Mouse (Mus musculus) MEL (cell line): ENCODE measurements around the gene Ly6g6c. TPM values are rescaled to one million over a fixed set of nuclear protein-coding genes. Genes with fewer than 3 reads are reported as not detected.

ENCODE experiments used
- DNase-seq: peaks from one replicate; pipeline ENCODE4 v3.0.0; 2011; ENCODE audit warnings: low read depth, low spot score
- H3K27ac ChIP-seq: 2 replicates; pipeline ENCODE4 v1.5.1; 2012; ENCODE audit warnings: low read depth, mild to moderate bottlenecking, control low read depth, low read length, moderate library complexity; ENCODE audit not compliant: control insufficient read depth
- H3K27me3 ChIP-seq, 2 experiments: fragments of 150-350 bp in 1 of 2; sonication (generic) in 1 of 2; 2 replicates each; pipeline ENCODE4 v1.6.1; 2012; ENCODE audit warnings: low read length in 2 of 2, mild to moderate bottlenecking in 2 of 2, improper control_type of control experiment in 1 of 2, moderate library complexity in 1 of 2; ENCODE audit not compliant: insufficient read depth in 2 of 2, control insufficient read depth in 1 of 2
- H3K36me3 ChIP-seq, 2 experiments: 2 replicates each; pipeline ENCODE4 v1.6.1; 2012 to 2014; ENCODE audit warnings: low read length in 2 of 2, improper control_type of control experiment in 1 of 2, inconsistent platforms in 1 of 2, mild to moderate bottlenecking in 1 of 2; ENCODE audit not compliant: insufficient read depth in 2 of 2, control insufficient read depth in 1 of 2
- H3K4me1 ChIP-seq, 2 experiments: fragments of 150-350 bp in 1 of 2; sonication (generic) in 1 of 2; 2 replicates each; pipeline ENCODE4 v1.6.1; 2012; ENCODE audit warnings: low read length in 2 of 2, improper control_type of control experiment in 1 of 2, mild to moderate bottlenecking in 1 of 2; ENCODE audit not compliant: insufficient read depth in 2 of 2, control insufficient read depth in 1 of 2
- H3K4me3 ChIP-seq, 2 experiments: fragments of 150-350 bp in 1 of 2; sonication (generic) in 1 of 2; 2 replicates each; pipeline ENCODE4 v1.5.1; 2012; ENCODE audit warnings: low read depth in 2 of 2, low read length in 2 of 2, mild to moderate bottlenecking in 2 of 2, moderate library complexity in 2 of 2, control low read depth in 1 of 2, improper control_type of control experiment in 1 of 2; ENCODE audit not compliant: control insufficient read depth in 1 of 2, insufficient read depth in 1 of 2
- H3K79me2 ChIP-seq: 2 replicates; pipeline ENCODE4 v1.6.1; 2012; ENCODE audit warnings: mild to moderate bottlenecking, low read length, moderate library complexity; ENCODE audit not compliant: control insufficient read depth, poor library complexity, insufficient read depth
- H3K9ac ChIP-seq: 2 replicates; pipeline ENCODE4 v1.6.1; 2012; ENCODE audit warnings: low read depth, mild to moderate bottlenecking, control low read depth, low read length, moderate library complexity; ENCODE audit not compliant: control insufficient read depth, poor library complexity, severe bottlenecking
- H3K9me3 ChIP-seq: fragments of 150-350 bp; sonication (generic); replicated peaks from 2 replicates; pipeline ENCODE4 v1.6.1; 2012; ENCODE audit warnings: mild to moderate bottlenecking, low read length, improper control_type of control experiment, moderate library complexity; ENCODE audit not compliant: insufficient read depth
- BHLHE40 ChIP-seq: IDR thresholded peaks from 2 replicates; pipeline ENCODE4 v1.6.1; 2012; ENCODE audit warnings: low read depth, mild to moderate bottlenecking, inconsistent platforms, low read length, improper control_type of control experiment, borderline replicate concordance
- CHD1 ChIP-seq: IDR thresholded peaks from 2 replicates; pipeline ENCODE4 v1.6.1; 2012; ENCODE audit warnings: low read depth, mild to moderate bottlenecking, inconsistent platforms, low read length, improper control_type of control experiment
- CTCF ChIP-seq, 3 experiments: IDR thresholded peaks in 2 of 3; conservative IDR thresholded peaks in 1 of 3; 2 replicates each; pipeline ENCODE4 v1.5.1; 2011 to 2012; ENCODE audit warnings: low read length in 3 of 3, low read depth in 2 of 3, mild to moderate bottlenecking in 2 of 3, improper control_type of control experiment in 1 of 3, inconsistent platforms in 1 of 3, mixed read lengths in 1 of 3, moderate library complexity in 1 of 3; ENCODE audit not compliant: control insufficient read depth in 1 of 3, insufficient read depth in 1 of 3, poor library complexity in 1 of 3, severe bottlenecking in 1 of 3
- ELF1 ChIP-seq: IDR thresholded peaks from 2 replicates; pipeline ENCODE4 v1.6.1; 2014; ENCODE audit warnings: low read depth, mild to moderate bottlenecking, inconsistent platforms, low read length, improper control_type of control experiment, moderate library complexity
- EP300 ChIP-seq, 2 experiments: IDR thresholded peaks; 2 replicates each; pipeline ENCODE4 v1.6.1; 2011; ENCODE audit warnings: improper control_type of control experiment in 2 of 2, low read length in 2 of 2, low read depth in 1 of 2, mild to moderate bottlenecking in 1 of 2
- ETS1 ChIP-seq: IDR thresholded peaks from 2 replicates; pipeline ENCODE4 v1.6.1; 2012; ENCODE audit warnings: low read depth, mild to moderate bottlenecking, inconsistent platforms, low read length, improper control_type of control experiment, moderate library complexity
- GABPA ChIP-seq: IDR thresholded peaks from 2 replicates; pipeline ENCODE4 v1.6.1; 2012; ENCODE audit warnings: low read depth, mild to moderate bottlenecking, inconsistent platforms, low read length, improper control_type of control experiment, moderate library complexity
- HCFC1 ChIP-seq: IDR thresholded peaks from 2 replicates; pipeline ENCODE4 v1.6.1; 2012; ENCODE audit warnings: low read depth, mild to moderate bottlenecking, inconsistent platforms, low read length, improper control_type of control experiment, moderate library complexity
- MAFK ChIP-seq: IDR thresholded peaks from 2 replicates; pipeline ENCODE4 v1.6.1; 2011; ENCODE audit warnings: low read depth, mild to moderate bottlenecking, low read length, improper control_type of control experiment, borderline replicate concordance
- MEF2A ChIP-seq: IDR thresholded peaks from 2 replicates; pipeline ENCODE4 v1.6.1; 2014; ENCODE audit warnings: low read depth, mild to moderate bottlenecking, inconsistent platforms, low read length, improper control_type of control experiment; ENCODE audit not compliant: poor library complexity, insufficient replicate concordance, severe bottlenecking; ENCODE audit errors: extremely low read depth
- MXI1 ChIP-seq: IDR thresholded peaks from 2 replicates; pipeline ENCODE4 v1.6.1; 2011; ENCODE audit warnings: mild to moderate bottlenecking, low read depth, low read length, improper control_type of control experiment
- NELFE ChIP-seq: IDR thresholded peaks from 2 replicates; pipeline ENCODE4 v1.6.1; 2011; ENCODE audit warnings: low read depth, low read length, improper control_type of control experiment
- POLR2A ChIP-seq, 2 experiments: IDR thresholded peaks; 2 replicates each; pipeline ENCODE4 v1.6.1; 2011 to 2012; ENCODE audit warnings: low read length in 2 of 2, mild to moderate bottlenecking in 2 of 2, control low read depth in 1 of 2, improper control_type of control experiment in 1 of 2, low read depth in 1 of 2, moderate library complexity in 1 of 2; ENCODE audit not compliant: control insufficient read depth in 1 of 2, insufficient read depth in 1 of 2, poor library complexity in 1 of 2
- POLR2AphosphoS2 ChIP-seq: IDR thresholded peaks from 2 replicates; pipeline ENCODE4 v1.6.1; 2011; ENCODE audit warnings: low read length, improper control_type of control experiment
- POLR2AphosphoS5 ChIP-seq: IDR thresholded peaks from 2 replicates; pipeline ENCODE4 v1.6.1; 2012; ENCODE audit warnings: low read depth, borderline replicate concordance, mild to moderate bottlenecking, inconsistent platforms, low read length, moderate library complexity, mixed read lengths
- TBP ChIP-seq: IDR thresholded peaks from 2 replicates; pipeline ENCODE4 v1.8.0; 2011; ENCODE audit warnings: low read depth, low read length, improper control_type of control experiment
- USF1 ChIP-seq: IDR thresholded peaks from 2 replicates; pipeline ENCODE4 v1.6.1; 2014; ENCODE audit warnings: low read depth, mild to moderate bottlenecking, inconsistent platforms, low read length, improper control_type of control experiment, moderate library complexity
- ZMIZ1 ChIP-seq: IDR thresholded peaks from 2 replicates; pipeline ENCODE4 v1.6.1; 2012; ENCODE audit warnings: low read depth, mild to moderate bottlenecking, inconsistent platforms, low read length, improper control_type of control experiment, moderate library complexity
- ZNF384 ChIP-seq: IDR thresholded peaks from 2 replicates; pipeline ENCODE4 v1.6.1; 2012; ENCODE audit warnings: low read depth, mild to moderate bottlenecking, inconsistent platforms, low read length, improper control_type of control experiment
- polyA plus RNA-seq, 2 experiments: library from polyadenylated mRNA; stranded (reverse) in 1 of 2; unstranded in 1 of 2; fragments of >175 nt in 1 of 2; fragments of >200 nt in 1 of 2; gene quantifications; 2 replicates each; pipeline versions ENCODE4 v1.2.1 to v1.2.4; 2012; ENCODE audit warnings: low replicate concordance in 2 of 2, low read depth in 1 of 2; ENCODE audit not compliant: insufficient read length in 2 of 2, insufficient read depth in 1 of 2, missing spikeins in 1 of 2
- total RNA-seq: library from RNA; depleted of rRNA; stranded (reverse); fragments of 300-350 nt; gene quantifications from 2 replicates; pipeline ENCODE4 v1.2.3, GENCODE M21; 2012

Ly6g6c gene
- total and polyA plus RNA-seq, 3 experiments: 0.24 TPM; not detected in 2

DNA sequence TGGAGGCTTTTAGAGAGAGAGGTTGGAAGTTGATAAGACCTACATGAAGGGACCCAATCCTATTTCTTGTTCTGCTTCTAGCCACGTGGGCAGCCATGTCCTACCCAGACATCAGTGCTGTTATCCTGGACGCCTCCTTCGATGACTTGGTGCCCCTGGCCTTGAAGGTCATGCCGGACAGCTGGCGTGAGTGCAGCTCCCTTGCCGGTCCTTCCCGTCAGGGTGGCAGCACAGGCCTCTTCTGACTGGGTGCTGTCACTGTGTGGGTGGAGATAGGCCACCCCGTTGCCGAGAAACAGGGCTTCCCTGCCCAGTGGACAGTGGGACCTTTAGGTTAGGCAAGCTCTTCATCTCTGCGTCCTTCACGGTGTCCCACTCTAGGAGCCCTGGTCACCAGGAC lies 36.0 kb downstream of the Ly6g6c start:
- Histone ChIP-seq H3K36me3 (peaks cover 0 to 31% of the 10 kb centered on the region in 2 experiments), H3K27ac (no peak overlapping the region), H3K4me1 (peaks cover 22 to 36% of the 10 kb centered on the region in 2 experiments), H3K9ac (no peak overlapping the region), H3K79me2 (no peaks in the 10 kb centered on the region), H3K4me3 (no peak overlapping the region), H3K27me3 (no peaks in the 10 kb centered on the region), H3K9me3 (no peaks in the 10 kb centered on the region)
- no peak for DNase-seq
- TF ChIP-seq CTCF (IDR thresholded peaks at IDR 0.05 in 2 of 3, conservative IDR thresholded peaks at IDR 0.05 in 1 of 3; ENCODE audit: control insufficient read depth in 1 of 3, insufficient read depth in 1 of 3, low read depth in 2 of 3, low read length in 3 of 3, poor library complexity in 1 of 3, severe bottlenecking in 1 of 3) (no peak), BHLHE40 (no peak), MEF2A (no peak)

DNA sequence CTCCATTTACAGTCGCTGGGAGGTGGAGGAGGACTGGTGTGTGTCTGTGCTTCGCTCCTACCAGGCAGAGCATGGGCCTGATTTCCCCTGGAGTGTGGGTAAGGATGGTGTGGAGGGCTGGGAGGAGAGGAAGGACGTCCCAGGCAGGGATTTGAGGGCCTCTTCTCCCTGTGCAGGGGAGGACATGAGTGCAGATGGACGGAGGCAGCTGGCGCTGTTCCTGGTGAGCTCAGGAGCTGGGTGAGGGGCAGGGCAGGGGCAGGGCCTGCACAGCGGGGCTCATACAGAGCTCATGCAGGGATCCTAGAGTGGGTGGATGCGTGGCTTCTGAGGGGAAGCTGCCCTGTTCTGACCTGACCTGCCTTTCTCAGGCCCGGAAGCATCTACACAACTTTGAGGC lies 37.1 kb downstream of the Ly6g6c start:
- H3K9ac ChIP-seq: peak overlapping the region; percentile 64; the same call in 1 of the 2 replicates
- no peaks in the 10 kb centered on the region for H3K9me3 ChIP-seq
- TF ChIP-seq NELFE (no peak), CHD1 (no peak), HCFC1 (no peak), TBP (no peak), POLR2AphosphoS2 (no peak), MXI1 (no peak), GABPA (no peak), POLR2AphosphoS5 (no peak), ETS1 (no peak), USF1 (no peak), POLR2A (IDR thresholded peaks at IDR 0.05; ENCODE audit: control insufficient read depth in 1 of 2, insufficient read depth in 1 of 2, low read depth in 1 of 2, low read length in 2 of 2, poor library complexity in 1 of 2) (no peak), ELF1 (no peak), ZMIZ1 (no peak), ZNF384 (no peak), CTCF (IDR thresholded peaks at IDR 0.05 in 2 of 3, conservative IDR thresholded peaks at IDR 0.05 in 1 of 3; ENCODE audit: control insufficient read depth in 1 of 3, insufficient read depth in 1 of 3, low read depth in 2 of 3, low read length in 3 of 3, poor library complexity in 1 of 3, severe bottlenecking in 1 of 3) (no peak), EP300 (IDR thresholded peaks at IDR 0.05; ENCODE audit: low read depth in 1 of 2, low read length in 2 of 2) (no peak), MAFK (no peak)
- TF ChIP-seq, all 39 proteins: peak for 0
- Histone ChIP-seq H3K36me3 (peaks cover 0 to 31% of the 10 kb centered on the region in 2 experiments), H3K27ac (peak overlapping the region; percentile 96), H3K4me3 (no peak overlapping the region), H3K4me1 (peaks cover 22 to 36% of the 10 kb centered on the region in 2 experiments), H3K27me3 (no peaks in the 10 kb centered on the region), H3K79me2 (no peaks in the 10 kb centered on the region)
- DNase-seq: no peak
